Mouse (Mus musculus) embryonic fibroblast, embryonic 13.5 days (primary cell): Measurements from ENCODE around the gene Dpy19l3.

ENCODE experiments used
- CTCF ChIP-seq: IDR thresholded peaks from 2 replicates; pipeline ENCODE4 v1.5.1; 2011; ENCODE audit warnings: mild to moderate bottlenecking, control low read depth, low read length, moderate library complexity, borderline replicate concordance; ENCODE audit not compliant: insufficient read depth
- POLR2A ChIP-seq: IDR thresholded peaks from 2 replicates; pipeline ENCODE4 v1.6.1; 2011; ENCODE audit warnings: low read depth, mild to moderate bottlenecking, control low read depth, low read length, moderate library complexity

GRCm38 (mm10) chr7:35738871-35739270 lies 15.4 kb downstream of the Dpy19l3 start:
- TF ChIP-seq CTCF (no peak), POLR2A (no peak)
